Mouse (Mus musculus) ES-Bruce4 (cell line): Measurements from ENCODE around the gene Plcl1. TPM values are rescaled to one million over a fixed set of nuclear protein-coding genes. Genes with fewer than 3 reads are reported as not detected.

Experiments used
- H3K27ac ChIP-seq: 2 replicates; pipeline ENCODE4 v1.5.1; 2012; ENCODE audit warnings: low read length, inconsistent platforms; ENCODE audit not compliant: insufficient read depth
- H3K27me3 ChIP-seq: 2 replicates; pipeline ENCODE4 v1.6.1; 2012; ENCODE audit warnings: mild to moderate bottlenecking, low read length, inconsistent platforms; ENCODE audit not compliant: control insufficient read depth, poor library complexity, insufficient read depth, severe bottlenecking
- H3K36me3 ChIP-seq: 2 replicates; pipeline ENCODE4 v1.6.1; 2012; ENCODE audit warnings: inconsistent platforms, mild to moderate bottlenecking, low read length, moderate library complexity; ENCODE audit not compliant: control insufficient read depth, poor library complexity, insufficient read depth, severe bottlenecking
- H3K4me1 ChIP-seq: one replicate; pipeline ENCODE4 v1.8.1; 2011; ENCODE audit warnings: low read length; ENCODE audit not compliant: control insufficient read depth, insufficient read depth
- H3K4me3 ChIP-seq: 2 replicates; pipeline ENCODE4 v1.5.1; 2011; ENCODE audit warnings: low read depth, mild to moderate bottlenecking, low read length
- H3K9ac ChIP-seq: 2 replicates; pipeline ENCODE4 v1.6.1; 2012; ENCODE audit warnings: low read depth, mild to moderate bottlenecking, inconsistent platforms; ENCODE audit not compliant: poor library complexity, severe bottlenecking
- H3K9me3 ChIP-seq: replicated peaks from 2 replicates; pipeline ENCODE4 v1.6.1; 2012; ENCODE audit warnings: mild to moderate bottlenecking, low read length, inconsistent platforms; ENCODE audit not compliant: control insufficient read depth, poor library complexity, insufficient read depth, severe bottlenecking
- CTCF ChIP-seq: IDR thresholded peaks from one replicate; pipeline ENCODE4 v1.8.1; 2011; ENCODE audit warnings: low read depth, low read length
- EP300 ChIP-seq: IDR thresholded peaks from 2 replicates; pipeline ENCODE4 v1.6.1; 2011; ENCODE audit warnings: low read depth, low read length; ENCODE audit not compliant: insufficient read depth
- POLR2A ChIP-seq: IDR thresholded peaks from one replicate; pipeline ENCODE4 v1.8.1; 2011; ENCODE audit warnings: low read length; ENCODE audit not compliant: insufficient read depth
- polyA plus RNA-seq: library from polyadenylated mRNA; stranded (reverse); fragments of >200 nt; gene quantifications from 2 replicates; pipeline ENCODE4 v1.2.4, GENCODE M21; 2011; ENCODE audit warnings: low read depth; ENCODE audit not compliant: missing spikeins, insufficient read depth, insufficient read length

The Plcl1 gene
- polyA plus RNA-seq, 1 experiment: 0.52 TPM

DNA sequence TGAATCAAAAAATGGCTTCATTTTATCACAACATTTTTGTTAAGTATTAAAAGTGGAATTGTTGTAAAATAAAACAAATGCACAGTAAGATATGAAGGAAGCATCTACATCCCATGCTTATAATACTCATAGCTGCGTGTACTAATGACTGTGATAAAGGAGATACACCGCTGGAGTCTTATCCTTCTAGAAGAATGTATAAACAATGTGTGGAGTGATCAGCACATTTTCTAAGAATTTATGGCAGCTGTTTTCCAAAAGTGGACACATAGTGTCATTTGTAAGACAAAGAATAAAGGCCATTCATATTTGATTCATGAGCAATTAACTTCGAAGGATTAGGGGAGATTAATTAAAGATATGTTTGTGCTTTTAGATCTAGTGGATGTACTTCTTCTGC lies 148.7 kb downstream of the Plcl1 start:
- H3K4me1 ChIP-seq: no peaks in the 10 kb centered on the region
- no peak overlapping the region for H3K4me3 ChIP-seq
- no peaks in the 10 kb centered on the region for H3K36me3 ChIP-seq
- no peak for TF ChIP-seq POLR2A
- TF ChIP-seq CTCF: no peak
- TF ChIP-seq EP300: no peak
- H3K9me3 ChIP-seq: no peaks in the 10 kb centered on the region
- H3K9ac ChIP-seq: no peak overlapping the region
- no peak overlapping the region for H3K27ac ChIP-seq
- no peaks in the 10 kb centered on the region for H3K27me3 ChIP-seq

DNA sequence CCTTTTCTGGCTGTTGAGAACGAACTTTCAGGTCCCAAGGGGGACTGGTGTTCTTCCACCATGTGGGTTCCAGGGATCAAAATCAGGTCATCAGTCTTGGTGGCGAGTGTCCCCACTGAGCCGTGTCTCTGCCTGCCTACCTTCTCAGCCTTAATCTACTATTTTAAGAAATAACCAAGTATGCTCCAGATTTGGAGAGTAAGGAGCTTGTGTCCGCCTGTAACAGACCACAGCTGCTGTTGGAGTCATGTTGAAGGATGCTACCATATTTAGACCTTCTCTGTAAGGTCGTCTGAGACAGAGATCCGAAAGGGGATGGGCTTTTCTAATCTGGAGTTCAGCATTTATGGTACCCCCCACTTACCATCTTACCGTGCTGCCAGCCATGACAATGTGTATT lies 152.2 kb downstream of the Plcl1 start:
- Histone ChIP-seq H3K27ac (no peak overlapping the region), H3K27me3 (no peaks in the 10 kb centered on the region), H3K9ac (no peak overlapping the region), H3K9me3 (no peaks in the 10 kb centered on the region), H3K36me3 (no peaks in the 10 kb centered on the region), H3K4me1 (no peaks in the 10 kb centered on the region), H3K4me3 (no peak overlapping the region)
- TF ChIP-seq POLR2A (no peak), CTCF (no peak), EP300 (no peak)

DNA sequence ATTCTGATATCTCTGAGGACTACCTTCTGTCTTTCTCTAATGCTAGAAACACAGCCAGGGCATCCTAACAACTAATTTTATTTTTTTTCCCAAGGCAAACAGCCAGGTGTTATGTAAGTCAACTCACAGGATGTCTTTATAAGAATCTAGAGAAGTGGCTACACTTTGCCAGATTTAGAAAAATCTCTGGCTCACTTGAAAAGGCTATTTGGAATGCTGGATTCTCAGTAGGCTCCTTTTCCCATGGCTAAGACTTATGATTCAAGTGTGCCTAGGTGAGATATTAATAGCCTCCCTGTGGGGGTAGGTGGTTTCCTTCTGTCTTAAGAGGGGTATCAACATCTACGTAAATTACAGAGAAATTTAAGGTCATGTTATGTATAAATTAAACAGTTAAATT lies 152.7 kb downstream of the Plcl1 start:
- Histone ChIP-seq H3K27me3 (no peaks in the 10 kb centered on the region), H3K9me3 (no peaks in the 10 kb centered on the region), H3K4me3 (no peak overlapping the region), H3K36me3 (no peaks in the 10 kb centered on the region), H3K27ac (no peak overlapping the region), H3K9ac (no peak overlapping the region), H3K4me1 (no peaks in the 10 kb centered on the region)
- no peak for TF ChIP-seq CTCF

DNA sequence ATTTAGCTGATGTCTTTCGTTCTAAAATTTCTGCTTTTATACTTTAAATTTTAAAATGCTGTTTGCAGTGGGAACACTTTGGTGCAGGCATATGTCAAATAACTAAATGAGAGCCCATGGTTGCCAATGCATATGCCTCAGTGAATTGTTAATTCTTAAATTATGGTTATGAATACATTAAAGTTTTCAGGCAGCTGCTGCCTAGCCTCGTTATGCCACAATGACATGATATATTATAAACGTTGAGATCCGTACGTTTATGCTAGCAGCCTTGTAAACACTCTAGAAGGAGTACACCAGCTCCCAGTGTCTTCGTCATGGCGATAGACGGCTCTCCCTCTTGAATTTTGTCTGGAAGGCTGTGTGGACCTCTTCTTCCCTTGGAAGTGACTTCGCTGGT lies 154.3 kb downstream of the Plcl1 start:
- Histone ChIP-seq H3K27ac (no peak overlapping the region), H3K4me1 (no peaks in the 10 kb centered on the region), H3K27me3 (no peaks in the 10 kb centered on the region), H3K4me3 (no peak overlapping the region), H3K9me3 (no peaks in the 10 kb centered on the region), H3K36me3 (no peaks in the 10 kb centered on the region), H3K9ac (no peak overlapping the region)
- no peak for TF ChIP-seq CTCF
- TF ChIP-seq EP300: no peak
- TF ChIP-seq POLR2A: no peak

DNA sequence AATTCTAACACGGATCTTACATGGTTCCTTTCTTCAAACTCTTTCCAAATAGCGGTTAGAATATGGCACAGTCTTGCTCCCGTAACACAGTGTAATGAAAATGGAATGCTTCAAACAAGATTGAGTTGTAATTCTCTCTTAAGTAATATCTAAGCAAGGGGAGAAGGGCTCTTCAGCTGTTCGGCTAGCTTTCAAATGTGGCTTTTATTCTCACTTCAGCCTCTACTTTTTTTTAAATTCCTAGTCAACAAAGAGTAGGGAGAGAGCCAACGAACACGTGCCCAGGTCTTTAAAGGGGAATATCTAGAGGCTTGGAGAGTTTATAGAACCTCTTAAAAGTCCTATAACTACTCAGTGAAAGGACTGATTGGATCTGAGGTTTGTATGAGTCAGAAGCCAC lies 160.2 kb downstream of the Plcl1 start:
- H3K9ac ChIP-seq: no peak overlapping the region
- no peaks in the 10 kb centered on the region for H3K4me1 ChIP-seq
- H3K36me3 ChIP-seq: no peaks in the 10 kb centered on the region
- no peaks in the 10 kb centered on the region for H3K9me3 ChIP-seq
- H3K27me3 ChIP-seq: no peaks in the 10 kb centered on the region
- no peak overlapping the region for H3K27ac ChIP-seq
- TF ChIP-seq POLR2A: no peak
- no peak overlapping the region for H3K4me3 ChIP-seq

DNA sequence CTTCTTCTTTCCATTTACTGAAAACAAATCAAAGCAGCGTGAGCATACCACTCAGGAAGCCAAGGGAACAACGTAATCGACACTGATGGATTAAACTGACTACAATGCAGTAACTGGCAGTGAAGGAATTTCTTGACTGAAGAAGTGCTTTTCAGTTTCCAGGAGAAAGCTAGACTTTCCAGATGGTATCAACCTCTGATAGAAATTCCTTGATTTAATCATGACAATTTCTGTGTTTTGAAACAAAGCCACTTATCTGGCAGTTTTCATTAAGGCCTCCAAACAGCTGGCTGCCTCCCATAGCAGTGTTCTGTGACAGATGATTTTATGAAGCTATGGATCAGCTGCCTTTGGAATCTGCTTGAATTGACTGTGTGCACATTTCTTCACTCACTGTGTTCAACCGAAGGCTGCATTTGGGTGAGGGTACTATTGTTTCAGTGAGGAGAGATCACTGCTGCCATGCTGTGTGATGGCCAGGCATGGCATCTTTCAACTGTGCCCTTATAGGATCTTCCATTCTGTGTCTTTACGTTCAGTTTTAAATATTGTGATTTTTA lies 162.2 kb downstream of the Plcl1 start:
- Histone ChIP-seq H3K4me1 (no peaks in the 10 kb centered on the region), H3K4me3 (no peak overlapping the region), H3K27ac (no peak overlapping the region), H3K27me3 (no peaks in the 10 kb centered on the region), H3K9ac (no peak overlapping the region), H3K36me3 (no peaks in the 10 kb centered on the region), H3K9me3 (no peaks in the 10 kb centered on the region)
- TF ChIP-seq POLR2A (no peak), CTCF (no peak), EP300 (no peak)

DNA sequence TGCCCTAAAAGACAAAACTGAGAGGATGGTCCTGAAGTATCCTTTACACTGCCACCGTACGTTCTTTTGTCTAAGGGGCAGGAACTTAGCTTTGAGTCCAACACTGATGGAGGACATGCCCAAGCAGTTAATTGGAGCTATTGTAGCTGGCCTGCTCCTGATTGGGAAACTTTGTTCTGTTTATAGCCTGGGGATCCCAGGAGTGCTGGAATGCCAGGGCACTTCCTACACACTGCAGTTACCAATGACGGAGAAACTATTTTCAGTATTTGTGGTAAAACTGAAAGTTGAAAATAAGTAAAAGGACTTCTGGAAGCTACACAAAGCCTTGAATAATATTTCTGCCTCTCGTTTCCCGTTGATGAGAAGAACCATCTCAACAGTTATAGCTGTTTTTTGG lies 164.5 kb downstream of the Plcl1 start:
- no peaks in the 10 kb centered on the region for H3K36me3 ChIP-seq
- H3K27ac ChIP-seq: no peak overlapping the region
- no peaks in the 10 kb centered on the region for H3K27me3 ChIP-seq
- no peak overlapping the region for H3K9ac ChIP-seq
- no peaks in the 10 kb centered on the region for H3K9me3 ChIP-seq
- no peak overlapping the region for H3K4me3 ChIP-seq
- TF ChIP-seq EP300 (no peak), POLR2A (no peak), CTCF (no peak)
- no peaks in the 10 kb centered on the region for H3K4me1 ChIP-seq
